Mouse (Mus musculus) heart, adult 18-20 months (tissue): ENCODE results near the gene Pigq. TPM values are rescaled to one million over a fixed set of nuclear protein-coding genes. Genes with fewer than 3 reads are reported as not detected.

ENCODE experiments used
- DNase-seq, 2 experiments: peaks; one replicate each; pipeline ENCODE4 v3.0.0; 2021 to 2022; ENCODE audit warnings: mixed read lengths in 1 of 2
- total RNA-seq, 2 experiments: library from RNA; stranded (reverse); gene quantifications; 2 replicates each; pipeline ENCODE4 v1.2.3; 2021

The Pigq gene
- total RNA-seq, 2 experiments from 2014 or later = 37.8 to 43.4 TPM

DNA sequence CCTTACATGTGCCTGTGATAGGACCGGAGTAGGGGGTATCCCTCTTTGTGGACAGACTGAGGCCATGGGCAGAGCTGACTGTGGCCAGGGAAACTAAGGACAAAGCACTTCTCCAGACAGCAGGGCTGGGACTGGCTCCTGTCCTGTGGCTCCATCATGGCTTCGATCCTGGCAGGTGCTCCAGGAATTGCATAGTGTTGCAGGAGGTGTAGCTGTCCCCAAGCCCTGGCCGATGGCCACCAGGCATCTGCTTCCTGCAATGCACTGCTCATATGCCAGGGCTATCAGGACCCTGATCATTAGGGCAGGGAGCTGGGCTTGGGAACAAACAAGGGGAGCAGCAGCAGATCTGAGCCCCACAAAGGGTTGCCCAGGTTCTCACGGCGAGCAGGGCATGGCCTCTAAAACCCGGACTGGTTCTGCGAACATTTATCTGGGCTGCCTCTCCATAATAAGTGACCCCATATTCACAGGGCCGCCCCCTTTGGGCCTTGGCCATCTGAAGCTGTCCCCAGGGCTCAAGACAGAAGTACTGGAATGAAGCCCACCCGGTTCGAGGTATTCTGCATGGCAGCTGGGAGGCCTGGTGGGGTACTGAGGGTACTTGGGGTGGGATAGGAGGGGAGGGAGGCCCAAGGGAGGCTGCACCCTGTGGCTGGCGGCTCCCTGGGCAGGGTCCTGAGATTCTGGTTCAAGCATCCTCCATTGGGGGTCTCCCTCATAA lies 14.2 kb upstream of the Pigq start:
- no peak for DNase-seq

DNA sequence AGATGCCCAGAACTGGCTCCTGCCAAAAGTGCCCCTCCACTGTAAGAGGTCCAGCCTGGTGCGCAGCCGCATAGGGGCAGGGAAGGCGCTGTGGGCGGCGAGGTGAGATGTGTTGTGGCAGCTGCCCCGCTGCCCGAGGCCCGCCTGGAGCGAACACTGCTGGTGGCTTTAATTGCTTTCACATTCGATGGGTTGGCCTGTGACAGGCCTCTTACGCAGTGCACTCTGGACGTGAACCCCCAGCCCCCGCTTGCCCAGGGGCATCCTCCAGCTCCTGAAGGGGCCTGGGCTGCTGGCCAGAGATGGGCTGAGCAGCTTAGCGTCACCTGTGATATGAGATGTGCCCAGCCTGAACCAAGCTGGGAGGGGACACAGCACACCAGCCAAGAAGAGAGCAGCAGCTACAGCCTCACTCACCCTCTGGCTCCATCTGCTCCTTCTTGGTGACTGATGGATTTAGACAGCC lies 12.9 kb upstream of the Pigq start:
- DNase-seq = no peak

DNA sequence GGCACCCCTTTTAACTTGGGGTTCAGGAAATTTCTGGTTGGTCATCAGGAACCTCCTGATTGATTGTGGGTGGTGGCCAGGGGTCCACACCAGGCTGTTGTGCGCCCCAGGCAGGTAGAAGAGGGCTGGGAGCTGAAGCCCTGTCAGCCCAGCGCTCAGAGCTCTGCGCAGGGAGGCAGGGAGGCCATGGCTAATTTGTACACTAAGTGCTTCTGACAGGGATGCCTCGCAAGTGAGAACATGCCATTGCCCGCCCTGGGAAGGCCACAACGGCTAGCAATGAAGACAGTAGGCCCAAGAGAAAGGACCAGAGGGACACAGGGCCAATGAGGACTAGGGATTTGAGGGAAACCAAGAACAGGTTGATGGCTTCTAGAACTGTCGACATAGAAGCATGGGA lies 11.9 kb upstream of the Pigq start:
- DNase-seq = no peak

DNA sequence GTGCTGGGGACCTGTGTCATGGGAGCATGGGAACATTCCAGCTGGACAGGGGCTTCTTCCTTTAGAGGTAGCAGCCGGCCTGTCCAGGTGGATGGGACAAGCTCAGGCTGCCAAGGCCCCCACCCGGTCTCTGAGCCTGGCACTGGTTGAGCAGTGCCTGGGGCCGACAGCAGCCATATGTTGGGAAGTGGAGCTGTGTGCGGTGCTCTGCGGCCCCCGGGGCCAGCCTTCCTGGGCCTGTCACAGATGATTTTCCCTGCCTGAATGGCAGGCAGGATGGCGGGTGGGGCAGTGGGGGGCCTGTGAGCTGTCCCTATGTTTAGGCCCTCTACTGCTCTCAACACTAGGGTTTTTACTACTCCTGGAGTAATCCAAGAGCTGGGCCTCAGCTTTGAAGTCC lies 11.5 kb upstream of the Pigq start:
- DNase-seq = no peak

DNA sequence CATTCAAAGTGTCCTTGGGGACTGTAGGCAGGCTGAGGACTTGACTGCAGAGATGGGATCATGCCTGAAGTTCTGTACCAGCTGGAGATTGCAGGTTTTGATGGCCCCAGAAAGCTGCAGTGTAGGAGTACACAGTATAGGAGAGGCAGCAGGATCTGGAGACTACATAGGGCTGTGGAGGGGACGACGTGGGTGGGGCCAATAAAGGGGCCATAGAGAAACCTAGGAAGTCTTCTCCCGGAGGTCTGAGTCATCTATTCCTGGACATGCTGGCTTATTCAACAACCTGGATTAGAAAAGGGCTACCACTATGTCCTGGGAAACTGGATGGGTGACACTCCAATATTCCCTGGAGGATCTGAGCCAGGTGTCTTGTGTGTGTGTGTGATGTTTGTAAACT lies 11.0 kb upstream of the Pigq start:
- DNase-seq = no peak

DNA sequence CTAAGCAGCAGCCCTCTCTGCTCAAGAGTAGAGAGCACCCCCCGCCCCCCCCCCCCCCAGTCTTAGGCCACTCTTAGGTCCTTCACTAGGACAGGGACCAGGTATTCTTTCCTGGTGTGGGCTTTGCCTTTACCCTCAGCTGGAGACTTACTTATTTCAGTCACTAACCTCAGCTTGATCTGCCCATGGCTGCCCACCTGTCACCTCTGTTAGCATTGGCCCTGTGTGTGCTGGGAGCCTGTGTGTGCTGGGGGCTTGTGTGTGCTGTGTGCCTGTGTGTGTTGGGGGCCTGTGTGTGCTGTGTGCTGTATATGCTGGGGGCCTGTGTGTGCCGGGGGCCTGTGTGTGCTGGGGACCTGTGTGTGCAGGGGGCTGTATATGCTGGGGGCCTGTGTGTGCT lies 9.9 kb upstream of the Pigq start:
- DNase-seq = no peak

DNA sequence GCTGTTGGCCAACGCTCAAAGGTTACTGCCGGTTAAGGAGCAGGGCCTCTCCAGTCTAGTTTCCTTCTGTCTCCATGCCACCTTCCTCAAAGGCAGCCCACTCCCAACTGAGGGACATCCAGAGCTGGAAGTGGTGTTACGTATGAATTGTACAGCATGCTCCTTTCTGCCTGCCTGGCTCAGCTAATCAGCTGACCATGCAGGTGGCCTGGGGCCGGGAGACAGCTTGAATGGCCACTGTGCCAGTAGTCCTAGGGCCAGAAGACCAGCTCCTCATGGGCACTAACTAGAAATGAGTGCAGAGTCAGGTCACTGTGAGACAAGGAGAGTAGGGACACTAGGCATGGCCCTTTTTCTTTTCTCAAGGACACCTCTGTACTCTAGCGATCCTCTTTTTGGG lies 8.4 kb upstream of the Pigq start:
- DNase-seq = no peak

DNA sequence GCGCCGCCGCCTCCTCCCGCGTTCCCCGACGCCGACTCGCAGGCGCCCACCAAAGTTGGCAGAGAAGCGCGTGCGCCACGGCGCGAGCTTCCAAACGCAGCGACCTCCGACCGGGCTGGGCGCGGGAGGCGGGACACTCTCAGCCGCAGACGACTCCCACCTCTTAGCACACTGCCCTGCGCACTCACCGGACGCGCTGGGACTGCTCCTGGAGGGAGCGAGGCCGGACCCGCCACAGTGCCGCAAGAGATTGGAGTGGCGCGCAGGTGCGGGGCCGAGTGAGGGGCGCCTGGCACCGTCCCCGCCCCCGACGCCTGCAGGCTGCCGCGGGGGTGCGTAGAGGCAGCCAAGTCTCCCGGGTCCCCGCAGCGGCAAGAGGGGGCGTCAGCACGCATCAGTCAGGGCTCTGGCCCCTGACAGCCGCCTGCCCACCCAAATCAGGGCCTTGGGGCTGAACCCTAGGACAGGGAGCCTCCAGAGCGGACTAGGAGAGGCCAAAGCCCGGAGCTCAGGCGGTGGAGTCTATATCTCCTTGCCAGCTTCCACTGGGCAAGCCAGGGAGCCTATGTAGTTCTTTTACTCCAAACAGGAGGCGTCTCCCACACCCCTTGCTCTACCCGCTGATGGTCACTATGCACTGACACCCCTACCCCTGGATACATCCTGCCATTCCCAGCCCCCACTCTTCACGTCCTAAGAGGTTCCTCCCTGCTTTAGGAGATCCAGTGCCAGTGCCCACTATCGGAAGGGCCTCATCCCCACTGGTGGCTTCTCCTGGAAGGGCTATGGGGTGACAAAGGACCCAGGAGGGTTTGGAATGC lies 7.3 kb upstream of the Pigq start, which contains the start of gene A930017K11Rik:
TSS of gene A930017K11Rik (minus strand) at position 763 of the 821 bp plus-strand sequence.
- DNase-seq = no peak

DNA sequence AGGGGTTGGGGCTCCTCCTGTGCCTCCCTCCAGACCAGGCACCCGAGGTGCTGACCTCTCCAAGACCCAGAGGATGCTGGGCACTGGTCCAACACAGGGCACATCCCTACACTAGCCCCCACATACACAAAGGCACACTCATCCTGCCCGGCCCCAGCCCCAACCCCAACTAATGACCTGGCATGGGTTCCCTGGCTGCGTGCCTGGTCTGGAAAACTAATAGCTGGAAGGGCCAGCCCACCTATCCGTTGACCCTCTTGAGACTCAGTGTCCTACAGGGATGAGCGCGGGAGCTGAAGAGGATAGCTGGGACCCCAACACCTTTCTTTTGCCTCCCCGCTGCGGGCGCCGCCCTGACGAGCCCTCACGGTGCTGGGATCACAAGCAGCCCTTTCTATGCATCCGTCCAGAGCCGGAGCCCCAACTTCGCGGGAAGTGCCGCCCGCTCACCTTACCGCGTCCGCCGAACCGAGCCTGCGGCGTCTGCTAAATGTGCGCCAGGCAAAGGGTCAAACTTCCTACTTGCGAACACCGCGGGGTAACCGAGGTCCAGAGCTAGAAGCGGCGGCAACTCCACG lies 6.6 kb upstream of the Pigq start:
- DNase-seq = no peak

DNA sequence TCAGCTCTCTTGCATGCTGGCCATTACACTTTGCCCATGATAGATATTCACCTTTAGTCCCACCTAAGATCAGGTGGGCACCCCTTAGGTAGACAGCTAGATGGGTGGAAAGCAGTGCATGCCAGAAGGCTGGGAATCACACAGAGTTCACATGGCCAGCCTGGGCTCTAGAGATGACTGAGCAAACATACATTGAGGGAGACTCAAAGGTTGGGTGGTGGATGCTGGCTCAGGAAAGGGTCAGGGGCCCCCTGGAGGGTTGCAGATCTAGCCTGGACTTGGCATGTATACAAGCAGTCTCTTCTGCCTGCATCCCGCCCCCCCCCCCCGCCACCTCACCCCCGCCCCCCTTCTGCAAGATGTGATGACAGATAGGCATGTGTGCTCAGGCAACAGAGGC lies 6.0 kb upstream of the Pigq start:
- DNase-seq = no peak

DNA sequence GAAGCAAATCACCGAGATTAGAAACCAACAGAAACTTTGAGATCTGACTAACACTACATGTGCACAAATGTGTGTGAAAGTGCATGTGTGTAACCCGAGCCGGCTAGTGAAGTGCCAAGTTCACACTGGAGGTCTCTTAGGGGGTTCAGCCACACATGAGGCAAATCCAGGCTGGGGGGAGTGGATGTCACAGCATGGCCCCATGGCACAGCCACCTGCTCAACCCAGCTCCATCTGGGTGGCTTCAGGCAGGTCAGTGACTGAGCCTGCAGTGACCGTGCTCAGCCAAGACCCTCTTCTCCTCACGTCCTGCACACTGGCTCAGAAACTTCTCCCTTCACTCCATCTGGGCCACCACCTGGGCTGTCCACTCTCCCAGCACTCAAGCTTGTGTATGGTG lies 5.2 kb upstream of the Pigq start:
- no peak for DNase-seq

DNA sequence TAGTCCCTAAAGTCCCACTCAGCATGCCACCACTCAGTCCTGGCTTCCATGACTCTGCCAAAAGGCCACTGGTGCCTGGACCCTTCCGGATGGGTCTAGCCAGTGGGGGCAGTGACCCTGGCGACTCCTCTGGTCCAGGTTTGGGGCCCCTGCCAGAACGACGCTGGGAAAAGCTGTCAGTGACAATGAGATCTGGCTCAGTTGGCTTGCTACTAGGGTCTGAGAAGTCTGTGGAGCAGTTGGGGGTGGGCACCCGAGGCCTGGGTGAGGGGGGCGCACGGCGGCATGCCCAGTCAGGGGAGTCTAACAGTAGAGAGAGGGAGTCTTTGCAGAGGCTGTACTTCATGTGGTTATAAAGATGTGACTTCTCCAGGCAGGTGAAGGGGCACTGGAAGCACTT lies 3.3 kb upstream of the Pigq start:
- DNase-seq = no peak

DNA sequence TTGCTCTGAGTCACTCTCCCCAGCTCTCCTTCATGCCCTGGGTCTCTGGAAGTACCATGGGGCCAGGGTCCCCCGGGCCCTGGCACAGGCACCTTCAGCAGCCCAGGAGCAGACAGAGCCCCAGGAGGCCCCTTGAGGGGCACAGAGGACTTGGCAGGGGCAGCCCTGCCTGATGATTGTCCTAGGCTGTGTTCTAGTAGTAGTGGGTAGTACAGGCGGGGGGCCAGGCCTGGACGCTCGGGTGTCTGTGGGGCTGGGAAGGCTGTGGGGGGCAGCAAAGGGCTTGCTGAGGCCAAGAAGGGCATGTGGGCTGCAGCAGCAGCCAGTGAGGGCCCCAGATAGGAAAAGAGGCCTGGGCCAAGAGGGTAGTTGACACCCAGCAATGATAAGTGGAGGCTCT lies 2.8 kb upstream of the Pigq start:
- DNase-seq = no peak

DNA sequence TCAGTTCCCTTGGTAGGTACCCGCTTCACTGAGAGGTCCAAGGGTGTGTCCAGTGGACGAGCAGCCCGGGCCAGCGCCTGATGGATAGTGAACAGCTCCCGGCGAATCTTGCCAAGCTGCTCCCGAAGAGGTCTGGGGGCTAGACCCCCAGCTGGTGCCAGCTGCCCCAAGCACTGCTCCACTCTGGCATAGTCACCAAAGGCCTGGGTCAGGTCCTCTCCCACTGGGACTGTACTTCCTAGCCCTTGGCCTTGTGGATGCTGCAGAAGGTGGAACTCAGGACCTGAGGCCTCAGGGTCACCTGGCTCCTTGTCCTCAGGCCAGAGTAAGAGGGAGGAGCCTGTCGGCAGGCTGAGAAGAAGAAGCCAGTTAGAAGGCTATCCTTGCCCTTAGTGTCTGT lies 2.2 kb upstream of the Pigq start:
- DNase-seq = no peak

DNA sequence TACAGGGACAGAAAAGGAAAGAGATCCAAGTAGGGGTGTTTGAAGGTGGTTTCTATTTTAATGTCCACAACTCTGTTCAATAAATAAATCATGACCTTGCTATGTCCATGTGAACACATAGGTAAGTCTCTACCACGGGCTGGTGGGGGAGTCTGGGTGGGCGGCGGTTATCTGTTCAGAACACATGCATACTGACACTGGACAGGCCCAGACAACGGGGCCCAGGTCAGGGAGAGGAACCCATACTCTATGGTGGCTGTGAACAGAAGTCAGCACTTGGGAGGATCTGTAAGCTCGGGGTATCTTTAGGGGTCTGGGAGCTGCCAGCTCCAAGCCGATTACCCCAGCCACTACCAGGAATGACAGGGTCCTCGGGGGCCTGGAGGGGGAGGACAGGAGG lies 1.6 kb upstream of the Pigq start:
- no peak for DNase-seq

DNA sequence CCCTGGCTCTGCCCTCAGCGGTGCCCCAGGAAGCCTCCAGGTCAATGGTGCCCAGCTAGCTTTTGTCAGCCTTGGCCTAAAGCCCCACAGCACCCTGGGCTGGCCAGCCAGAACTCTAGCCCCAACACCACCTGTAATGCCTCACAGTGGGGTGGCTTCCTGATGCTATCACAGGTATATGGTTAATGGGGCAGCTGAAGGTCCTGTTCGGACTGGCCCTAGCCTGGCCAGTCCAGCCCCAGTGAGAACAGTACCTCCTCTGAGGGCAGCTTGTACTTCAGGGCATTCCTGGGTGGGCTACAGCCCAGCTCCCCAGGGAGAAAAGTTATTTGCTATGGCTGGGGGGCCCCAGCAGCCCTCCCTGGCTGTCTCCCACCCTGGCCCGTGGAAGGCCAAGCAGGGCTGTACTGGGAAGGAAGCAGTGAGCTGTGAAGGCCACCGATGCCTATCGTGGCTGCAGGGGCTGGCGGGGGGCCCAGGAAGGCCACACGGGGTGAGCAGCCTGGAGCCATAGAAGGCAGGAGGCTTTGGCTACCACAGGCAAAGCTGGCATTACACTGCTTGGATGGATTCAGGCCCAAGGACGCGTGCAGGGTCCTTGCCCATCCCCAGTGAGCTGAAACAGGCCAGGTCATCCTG lies 900 bp upstream of the Pigq start:
- DNase-seq = peak; percentile 54 to 67

DNA sequence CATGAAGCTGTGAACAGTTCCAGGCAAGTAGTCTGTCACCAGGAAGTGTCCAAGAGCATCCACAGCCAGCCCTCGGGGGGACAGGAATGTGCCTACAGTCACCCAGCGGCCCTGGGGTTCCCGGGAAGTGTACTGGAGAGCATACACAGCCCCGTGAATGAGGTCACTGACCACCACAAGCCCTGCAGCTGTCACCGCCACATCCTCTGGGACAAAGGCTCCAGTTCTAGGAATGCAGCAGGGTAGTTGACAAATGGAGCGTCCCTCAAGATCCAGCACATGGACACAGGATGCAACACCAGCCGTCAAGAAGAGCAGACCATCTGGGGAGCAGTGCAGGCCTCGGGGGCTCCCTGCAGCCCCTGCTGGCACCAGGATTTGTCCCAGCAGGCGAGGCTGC lies 967 bp downstream of the Pigq start:
- DNase-seq = no peak

DNA sequence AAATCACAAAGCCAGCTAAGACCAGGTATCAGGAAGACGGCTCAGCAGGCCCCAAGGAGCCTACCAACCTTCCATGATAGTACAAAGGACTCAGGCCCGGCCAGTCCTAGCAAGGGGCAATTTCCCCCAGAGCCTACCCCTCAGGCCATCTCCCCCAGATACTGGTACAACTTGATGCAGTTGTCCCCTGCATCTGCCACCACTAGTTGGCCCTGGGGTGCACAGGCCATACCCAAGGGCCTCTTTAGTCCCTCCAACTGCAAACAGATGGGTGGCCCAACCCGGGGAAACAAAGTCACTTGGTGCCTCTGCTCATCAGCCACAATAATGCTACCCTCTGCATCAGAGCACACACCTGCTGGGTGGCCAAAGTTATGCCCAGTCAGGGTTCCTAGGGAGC lies 1.5 kb downstream of the Pigq start:
- no peak for DNase-seq

DNA sequence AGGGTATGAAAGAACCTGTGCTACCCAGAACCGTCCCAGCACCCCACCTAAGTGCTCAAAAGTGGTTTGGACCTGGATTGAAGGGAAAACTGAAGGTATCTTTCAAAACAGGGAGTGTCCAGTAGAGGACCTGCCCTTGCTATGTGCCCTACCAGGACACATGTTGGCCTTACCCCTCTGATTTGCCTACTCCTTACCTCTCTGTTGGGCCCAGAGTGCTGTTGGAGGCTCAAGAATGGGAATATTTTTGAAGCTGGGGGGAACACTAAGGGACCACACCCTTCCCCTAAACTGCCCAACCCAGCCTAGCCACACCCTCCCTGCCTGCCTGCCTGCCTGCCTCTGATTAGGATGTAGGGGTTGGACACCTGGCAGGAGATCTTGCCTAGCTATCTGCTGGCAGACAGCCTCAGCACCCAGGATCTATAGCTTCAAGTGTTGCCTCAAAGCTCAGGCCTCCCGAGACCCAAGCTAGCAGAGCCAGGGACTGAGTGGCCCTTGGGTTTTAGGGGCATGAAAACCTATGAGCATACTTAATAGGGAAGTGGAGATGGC lies 2.1 kb downstream of the Pigq start:
- peak in 1 of 2 experiments; percentile 21 for DNase-seq

DNA sequence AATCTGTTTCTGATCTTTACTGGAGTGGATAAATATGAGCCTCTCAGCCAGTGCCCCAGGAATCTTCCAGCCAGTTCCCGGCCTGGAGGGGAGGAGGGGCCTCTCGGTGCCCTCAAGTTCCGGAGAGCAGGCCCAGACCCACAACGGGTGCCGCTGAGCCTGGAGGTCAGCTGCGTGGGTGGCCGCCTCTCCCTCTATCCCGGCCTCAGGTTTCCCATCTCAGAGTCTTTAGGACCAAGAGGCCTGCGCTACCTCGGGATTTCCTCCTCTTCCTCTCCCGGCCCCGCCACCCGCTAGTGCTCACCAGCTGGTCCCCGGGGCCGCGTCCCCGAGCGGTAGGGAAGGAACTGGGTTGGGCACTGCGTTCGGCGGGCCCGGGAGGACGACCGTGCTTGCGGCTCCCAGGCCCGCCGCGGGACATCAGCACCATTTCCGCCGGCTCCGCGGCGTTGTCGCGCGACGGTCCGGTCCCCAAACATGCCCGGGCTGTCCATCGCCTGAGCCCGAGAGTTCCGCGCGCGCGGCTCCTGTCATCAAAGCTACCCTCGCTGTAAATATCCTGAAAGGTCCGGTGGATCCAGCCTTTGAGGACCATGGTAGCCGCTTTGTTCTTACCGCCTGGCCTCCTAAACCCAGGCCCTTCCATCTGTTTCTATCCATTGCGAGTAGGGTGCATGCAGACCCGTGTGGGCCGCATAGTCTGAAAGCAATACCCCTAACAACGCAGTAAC lies 3.1 kb downstream of the Pigq start:
- peak; percentile 76 to 90 for DNase-seq

DNA sequence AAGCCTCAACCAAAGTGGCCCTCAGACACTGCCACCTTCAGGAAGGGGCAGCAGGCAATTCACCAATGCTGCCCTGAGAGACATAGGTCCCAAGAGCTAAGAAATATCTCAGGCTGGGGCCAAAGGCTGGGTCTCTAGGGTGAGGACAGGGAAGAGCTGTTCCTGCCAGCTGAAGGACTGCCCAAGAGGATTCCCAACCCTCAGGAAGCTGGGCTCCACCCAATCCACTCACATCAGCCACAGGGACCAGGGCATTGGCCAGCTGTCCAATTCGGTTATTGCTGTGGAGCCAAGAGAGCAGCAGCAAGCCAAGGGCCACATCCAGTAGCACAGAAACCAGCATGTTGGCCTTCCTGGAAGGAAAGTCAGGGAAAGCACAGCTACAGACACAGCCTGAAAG lies 10.2 kb downstream of the Pigq start:
- peak in 1 of 2 experiments; percentile 40 for DNase-seq

DNA sequence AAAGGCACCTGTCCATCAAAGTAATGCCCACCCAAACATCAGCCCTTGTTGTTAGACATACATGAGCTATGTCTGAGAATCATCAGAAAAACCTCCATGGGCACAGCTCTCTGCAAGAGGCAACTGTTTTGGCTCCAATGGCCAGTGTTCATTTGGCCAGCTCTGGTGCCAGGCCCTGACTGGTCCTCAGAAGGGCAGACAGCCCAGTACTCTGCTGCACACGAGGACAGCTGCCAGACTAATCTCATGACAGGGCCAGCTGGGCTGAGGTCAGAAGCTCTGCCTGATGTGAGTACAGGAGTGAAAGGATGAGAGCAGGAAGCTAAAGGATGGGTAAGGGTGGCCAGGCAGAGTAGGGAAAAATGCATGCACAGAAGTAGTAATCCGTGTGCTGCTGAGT lies 19.4 kb downstream of the Pigq start:
- peak; percentile 72 to 82 for DNase-seq
